Mouse (Mus musculus) heart, postnatal 0 days (tissue): ENCODE data around the gene Tmem239. TPM values are rescaled to one million over a fixed set of nuclear protein-coding genes. Genes with fewer than 3 reads are reported as not detected.

Experiments used
- ATAC-seq: fragments of 200-750 bp; cut with Nextera tagmentation; 2 replicates; pipeline ENCODE4 v1.8.0; 2017; ENCODE audit warnings: low read depth, moderate number of reproducible peaks, moderate library complexity; ENCODE audit not compliant: insufficient read depth
- DNase-seq: peaks from one replicate; pipeline ENCODE4 v3.0.0-alpha.2; 2016; ENCODE audit warnings: low spot score
- H3K27ac ChIP-seq: fragments of 300-500 bp; sonication (generic); 2 replicates; pipeline ENCODE4 v1.5.1; 2014; ENCODE audit warnings: low read depth, mild to moderate bottlenecking
- H3K27me3 ChIP-seq: fragments of 300-500 bp; sonication (generic); 2 replicates; pipeline ENCODE4 v1.6.1; 2014; ENCODE audit warnings: low read length, mixed read lengths; ENCODE audit not compliant: control insufficient read depth, insufficient read depth
- H3K36me3 ChIP-seq: fragments of 300-500 bp; sonication (generic); replicated peaks from 2 replicates; pipeline ENCODE4 v1.6.1; 2014; ENCODE audit warnings: low read length, mixed read lengths; ENCODE audit not compliant: control insufficient read depth, insufficient read depth
- H3K4me1 ChIP-seq: fragments of 300-500 bp; sonication (generic); 2 replicates; pipeline ENCODE4 v1.6.1; 2014; ENCODE audit warnings: antibody characterized with exemption; ENCODE audit not compliant: control insufficient read depth, insufficient read depth
- H3K4me2 ChIP-seq: fragments of 300-500 bp; sonication (generic); 2 replicates; pipeline ENCODE4 v1.6.1; 2014; ENCODE audit warnings: low read depth, mild to moderate bottlenecking, low read length, moderate library complexity
- H3K4me3 ChIP-seq: fragments of 300-500 bp; sonication (generic); 2 replicates; pipeline ENCODE4 v1.5.1; 2014; ENCODE audit warnings: low read depth, low read length
- H3K9ac ChIP-seq: fragments of 300-500 bp; sonication (generic); replicated peaks from 2 replicates; pipeline ENCODE4 v1.6.1; 2014; ENCODE audit warnings: low read depth, low read length, mixed read lengths
- H3K9me3 ChIP-seq: fragments of 300-500 bp; sonication (generic); replicated peaks from 2 replicates; pipeline ENCODE4 v1.6.1; 2016; ENCODE audit warnings: low read length; ENCODE audit not compliant: control insufficient read depth
- CTCF ChIP-seq: IDR thresholded peaks from 2 replicates; pipeline ENCODE4 v1.5.1; 2016; ENCODE audit warnings: antibody characterized with exemption, control low read depth, low read depth
- EP300 ChIP-seq: IDR thresholded peaks from 2 replicates; pipeline ENCODE4 v1.6.1; 2016; ENCODE audit warnings: antibody characterized with exemption, low read depth
- WGBS: fragments of 180-500 bp; shearing (Covaris S2); extraction: QIAGEN DNeasy Blood & Tissue Kit; methylation state at CpG from one replicate; pipeline ENCODE4 v1.1.7; 2014; 5-methylcytosine and 5-hydroxymethylcytosine counted together
- polyA plus RNA-seq: library from polyadenylated mRNA; unstranded; fragments of >200 nt; fragmentation: Nextera tagmentation; extraction: Ambion mirVana; gene quantifications from 2 replicates; pipeline ENCODE4 v1.2.1, GENCODE M21; 2015
- total RNA-seq: library from RNA; depleted of rRNA; stranded (reverse); fragments of >200 nt; gene quantifications from 2 replicates; pipeline ENCODE4 v1.2.3, GENCODE M21; 2014; ENCODE audit warnings: low replicate concordance; rRNA removed

Gene Tmem239
- total and polyA plus RNA-seq, 2 experiments from 2014 or later: not detected

- H3K27ac ChIP-seq: no peak overlapping the region
- TF ChIP-seq EP300: no peak
- no peak for TF ChIP-seq CTCF
- H3K4me1 ChIP-seq: peaks cover 28% of the 10 kb centered on the region
- no peak overlapping the region for H3K4me2 ChIP-seq
- H3K4me3 ChIP-seq: no peak overlapping the region
- no peak for ATAC-seq
- WGBS: 51% methylated on average over 2 of the region's 2 CpGs
- 0 out of 2 replicates have a peak, but pooled peaks cover 4% of the 10 kb centered on the region for H3K27me3 ChIP-seq
- H3K36me3 ChIP-seq: no peaks in the 10 kb centered on the region
- no peak overlapping the region for H3K9ac ChIP-seq
- no peaks in the 10 kb centered on the region for H3K9me3 ChIP-seq
- no peak for DNase-seq
Observed at GRCm38 (mm10) chr2:130452266-130452665, 46.0 kb downstream of the Tmem239 start.

DNA sequence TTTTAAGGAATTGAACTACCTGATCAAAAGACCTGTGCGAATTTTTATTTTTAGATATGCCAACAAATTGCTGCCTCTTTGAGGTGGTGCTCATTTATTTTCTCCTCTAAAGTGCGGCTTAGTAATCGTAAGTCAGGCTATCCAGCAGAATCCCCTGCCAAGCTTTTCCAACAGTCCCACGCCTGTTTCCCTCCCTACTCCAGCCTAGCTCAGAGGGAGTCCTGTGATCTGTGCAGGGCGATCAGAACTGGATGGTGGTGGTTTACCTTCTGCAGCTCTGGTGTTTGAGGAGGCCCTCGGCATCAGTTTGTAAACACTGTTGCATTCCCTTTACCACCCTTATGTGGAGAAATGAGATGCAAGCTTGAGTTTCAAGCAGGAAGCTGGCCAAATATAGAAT, 47.1 kb downstream of the Tmem239 start:
- Histone ChIP-seq H3K36me3 (no peaks in the 10 kb centered on the region), H3K9me3 (no peaks in the 10 kb centered on the region), H3K4me3 (no peak overlapping the region), H3K4me2 (peak overlapping the region; percentile 11; the same call in 1 of the 2 replicates), H3K27me3 (0 out of 2 replicates have a peak, but pooled peaks cover 4% of the 10 kb centered on the region), H3K27ac (no peak overlapping the region), H3K9ac (no peak overlapping the region), H3K4me1 (peaks cover 28% of the 10 kb centered on the region)
- no peak for DNase-seq
- 47% methylated on average over 6 of the region's 6 CpGs for WGBS
- TF ChIP-seq EP300 (no peak), CTCF (no peak)
- ATAC-seq: no peak

DNA sequence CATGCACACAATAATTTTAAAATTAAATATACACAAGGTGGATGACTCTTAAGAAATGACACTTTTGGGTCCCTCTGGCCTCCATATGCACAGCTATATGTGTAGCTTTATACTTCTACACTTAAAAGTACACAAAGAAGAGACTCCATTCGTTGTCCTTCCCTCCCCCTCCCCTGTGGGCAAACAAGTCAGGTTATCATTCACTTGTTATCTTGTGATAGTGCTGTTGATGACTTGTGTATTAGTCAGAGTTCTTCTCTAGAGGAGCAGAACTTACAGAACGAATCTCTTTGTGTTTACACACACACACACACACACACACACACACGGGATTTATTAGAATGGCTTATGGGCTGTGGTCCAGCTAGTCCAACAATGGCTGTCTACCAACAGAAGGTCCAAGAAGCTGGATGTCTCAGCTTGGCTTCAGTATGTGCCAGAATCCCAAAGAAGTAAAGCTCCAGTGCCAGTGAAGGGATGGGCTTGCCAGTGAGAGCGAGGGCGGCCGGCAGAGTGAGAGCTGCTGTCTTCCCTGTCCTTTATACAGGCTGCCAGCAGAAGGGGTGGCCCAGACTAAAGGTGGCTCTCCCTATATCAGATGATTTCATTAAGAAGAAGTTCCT, 48.6 kb downstream of the Tmem239 start:
- 61% methylated on average over 6 of the region's 6 CpGs for WGBS

More for the DNA sequence above, 48.6 kb downstream of the Tmem239 start:
- H3K4me1 ChIP-seq: peaks cover 24% of the 10 kb centered on the region
- TF ChIP-seq CTCF (no peak), EP300 (no peak)
- H3K9ac ChIP-seq: no peak overlapping the region
- H3K4me2 ChIP-seq: no peak overlapping the region
- no peaks in the 10 kb centered on the region for H3K36me3 ChIP-seq
- ATAC-seq (no peak), DNase-seq (no peak)
- H3K27me3 ChIP-seq: no peaks in the 10 kb centered on the region
- no peaks in the 10 kb centered on the region for H3K9me3 ChIP-seq
- H3K27ac ChIP-seq: no peak overlapping the region
- H3K4me3 ChIP-seq: no peak overlapping the region

Other genes with a start within 250 kb of the Tmem239 start
- 375 and 410 TPM in 2 replicates for gene Snrpb, start 227.1 kb upstream of the Tmem239 start, total RNA-seq
- 307 and 316 TPM in 2 replicates for gene Snrpb, start 227.1 kb upstream of the Tmem239 start, polyA plus RNA-seq
- not detected in 2 replicates for gene Tmc2, start 211.3 kb upstream of the Tmem239 start, total RNA-seq
- gene Tmc2, start 211.3 kb upstream of the Tmem239 start, polyA plus RNA-seq: not detected in 2 replicates
- 47.4 and 50.9 TPM in 2 replicates for gene Nop56, start 132.0 kb upstream of the Tmem239 start, total RNA-seq
- 57.4 and 57.6 TPM in 2 replicates for gene Nop56, start 132.0 kb upstream of the Tmem239 start, polyA plus RNA-seq
- gene Idh3b, start 121.9 kb upstream of the Tmem239 start, total RNA-seq: 359 and 497 TPM in 2 replicates
- gene Idh3b, start 121.9 kb upstream of the Tmem239 start, polyA plus RNA-seq: 512 and 516 TPM in 2 replicates
- gene Ebf4, start 111.3 kb upstream of the Tmem239 start, total RNA-seq: 1.1 and 3.4 TPM in 2 replicates
- 0.16 and 0.18 TPM in 2 replicates for gene Ebf4, start 111.3 kb upstream of the Tmem239 start, polyA plus RNA-seq
- gene Cpxm1, start 8.9 kb upstream of the Tmem239 start, total RNA-seq: 6.9 and 7.8 TPM in 2 replicates
- 9.5 and 11.5 TPM in 2 replicates for gene Cpxm1, start 8.9 kb upstream of the Tmem239 start, polyA plus RNA-seq
- not detected in 2 replicates for gene Gm28372, start 1.2 kb upstream of the Tmem239 start, total RNA-seq
- gene Gm28372, start 1.2 kb upstream of the Tmem239 start, polyA plus RNA-seq: not detected in 2 replicates
- not detected in 2 replicates for gene 1700020A23Rik, start 1.2 kb upstream of the Tmem239 start, total RNA-seq
- not detected in 2 replicates for gene 1700020A23Rik, start 1.2 kb upstream of the Tmem239 start, polyA plus RNA-seq
- 37.9 and 46.0 TPM in 2 replicates for gene Vps16, start 17.9 kb downstream of the Tmem239 start, total RNA-seq
- 29.4 and 30.2 TPM in 2 replicates for gene Vps16, start 17.9 kb downstream of the Tmem239 start, polyA plus RNA-seq
- gene Pced1a, start 18.2 kb downstream of the Tmem239 start, total RNA-seq: 6.4 and 11.5 TPM in 2 replicates
- gene Pced1a, start 18.2 kb downstream of the Tmem239 start, polyA plus RNA-seq: 2.7 and 3.4 TPM in 2 replicates
- 21.7 and 39.5 TPM in 2 replicates for gene Ptpra, start 43.8 kb downstream of the Tmem239 start, total RNA-seq
- gene Ptpra, start 43.8 kb downstream of the Tmem239 start, polyA plus RNA-seq: 44.2 and 44.5 TPM in 2 replicates
- gene Mrps26, start 157.3 kb downstream of the Tmem239 start, total RNA-seq: 69.4 and 74.0 TPM in 2 replicates
- gene Mrps26, start 157.3 kb downstream of the Tmem239 start, polyA plus RNA-seq: 86.9 and 87.7 TPM in 2 replicates
- gene Oxt, start 169.7 kb downstream of the Tmem239 start, total RNA-seq: not detected in 2 replicates
- not detected in 2 replicates for gene Oxt, start 169.7 kb downstream of the Tmem239 start, polyA plus RNA-seq
- gene Avp, start 176.1 kb downstream of the Tmem239 start, total RNA-seq: not detected in 2 replicates
- gene Avp, start 176.1 kb downstream of the Tmem239 start, polyA plus RNA-seq: 0.22 and 0.51 TPM in 2 replicates
- 8.2 and 9.8 TPM in 2 replicates for gene Fastkd5, start 223.5 kb downstream of the Tmem239 start, total RNA-seq
- gene Fastkd5, start 223.5 kb downstream of the Tmem239 start, polyA plus RNA-seq: 9.8 TPM in 2 replicates
- 1.0 and 2.1 TPM in 2 replicates for gene Ubox5, start 223.6 kb downstream of the Tmem239 start, total RNA-seq
- 4.4 and 4.5 TPM in 2 replicates for gene Ubox5, start 223.6 kb downstream of the Tmem239 start, polyA plus RNA-seq
- gene Lzts3, start 236.3 kb downstream of the Tmem239 start, total RNA-seq: 5.3 TPM in 2 replicates
- gene Lzts3, start 236.3 kb downstream of the Tmem239 start, polyA plus RNA-seq: 0.77 and 0.81 TPM in 2 replicates